Mouse (Mus musculus) embryonic facial prominence, embryonic 12.5 days (tissue): Measurements from ENCODE around the gene Htra1. TPM values are rescaled to one million over a fixed set of nuclear protein-coding genes. Genes with fewer than 3 reads are reported as not detected.

ENCODE experiments used
- ATAC-seq: fragments of 200-750 bp; cut with Nextera tagmentation; 2 replicates; pipeline ENCODE4 v1.8.0; 2017; ENCODE audit not compliant: insufficient number of reproducible peaks, insufficient read depth, low FRiP score, low TSS enrichment
- H3K27ac ChIP-seq: fragments of 300-500 bp; sonication (generic); 2 replicates; pipeline ENCODE4 v1.5.1; 2016; ENCODE audit warnings: mild to moderate bottlenecking
- H3K27me3 ChIP-seq: fragments of 300-500 bp; sonication (generic); 2 replicates; pipeline ENCODE4 v1.6.1; 2016; ENCODE audit warnings: mild to moderate bottlenecking, moderate library complexity
- H3K36me3 ChIP-seq: fragments of 300-500 bp; sonication (generic); 2 replicates; pipeline ENCODE4 v1.6.1; 2016; ENCODE audit warnings: mild to moderate bottlenecking
- H3K4me1 ChIP-seq: fragments of 300-500 bp; sonication (generic); 2 replicates; pipeline ENCODE4 v1.6.1; 2016
- H3K4me2 ChIP-seq: fragments of 300-500 bp; sonication (generic); replicated peaks from 2 replicates; pipeline ENCODE4 v1.6.1; 2016; ENCODE audit warnings: mild to moderate bottlenecking, moderate library complexity
- H3K4me3 ChIP-seq: fragments of 300-500 bp; sonication (generic); 2 replicates; pipeline ENCODE4 v1.5.1; 2016; ENCODE audit warnings: mild to moderate bottlenecking
- H3K9ac ChIP-seq: fragments of 300-500 bp; sonication (generic); 2 replicates; pipeline ENCODE4 v1.6.1; 2016; ENCODE audit warnings: mild to moderate bottlenecking, moderate library complexity
- H3K9me3 ChIP-seq: fragments of 300-500 bp; sonication (generic); 2 replicates; pipeline ENCODE4 v1.6.1; 2016; ENCODE audit warnings: mild to moderate bottlenecking, moderate library complexity
- WGBS: fragments of 180-500 bp; shearing (Covaris S2); methylation state at CpG from one replicate; pipeline ENCODE4 v1.1.7; 2016; 5-methylcytosine and 5-hydroxymethylcytosine counted together
- polyA plus RNA-seq: library from polyadenylated mRNA; unstranded; fragments of >200 nt; fragmentation: Nextera tagmentation; extraction: Ambion mirVana; gene quantifications from 2 replicates; pipeline ENCODE4 v1.2.1, GENCODE M21; 2016

The Htra1 gene
- polyA plus RNA-seq, 1 experiment from 2014 or later: 16.2 TPM

GRCm38 (mm10) chr7:130988146-130988545, 52.2 kb downstream of the Htra1 start:
- no peaks in the 10 kb centered on the region for H3K9me3 ChIP-seq
- WGBS: 62% methylated on average over 5 of the region's 5 CpGs
- H3K4me2 ChIP-seq: no peak overlapping the region
- H3K27me3 ChIP-seq: no peaks in the 10 kb centered on the region
- H3K9ac ChIP-seq: no peak overlapping the region
- H3K36me3 ChIP-seq: no peaks in the 10 kb centered on the region
- H3K4me3 ChIP-seq: no peak overlapping the region
- peaks cover 6% of the 10 kb centered on the region for H3K4me1 ChIP-seq
- no peak overlapping the region; the same call in 1 of the 2 replicates for H3K27ac ChIP-seq
- ATAC-seq: no peak

GRCm38 (mm10) chr7:130989371-130989770, 53.5 kb downstream of the Htra1 start:
- H3K4me1 ChIP-seq: peaks cover 6% of the 10 kb centered on the region
- WGBS: 70% methylated on average over 3 of the region's 3 CpGs

GRCm38 (mm10) chr7:130991174-130991789, 55.4 kb downstream of the Htra1 start:
- Histone ChIP-seq H3K36me3 (no peaks in the 10 kb centered on the region), H3K4me3 (no peak overlapping the region), H3K4me1 (peaks cover 6% of the 10 kb centered on the region), H3K27ac (no peak overlapping the region), H3K4me2 (no peak overlapping the region), H3K9me3 (0 out of 2 replicates have a peak, but pooled peaks cover 2% of the 10 kb centered on the region), H3K27me3 (no peaks in the 10 kb centered on the region), H3K9ac (no peak overlapping the region)
- WGBS: 82% methylated on average over 13 of the region's 13 CpGs
- no peak for ATAC-seq

More at GRCm38 (mm10) chr7:130989371-130989770, 53.5 kb downstream of the Htra1 start:
- ATAC-seq: no peak
- no peaks in the 10 kb centered on the region for H3K9me3 ChIP-seq
- no peak overlapping the region for H3K4me2 ChIP-seq
- no peak overlapping the region for H3K9ac ChIP-seq
- no peaks in the 10 kb centered on the region for H3K36me3 ChIP-seq
- H3K27ac ChIP-seq: no peak overlapping the region
- H3K4me3 ChIP-seq: no peak overlapping the region
- no peaks in the 10 kb centered on the region for H3K27me3 ChIP-seq

- Histone ChIP-seq H3K4me3 (no peak overlapping the region), H3K27me3 (no peaks in the 10 kb centered on the region), H3K9ac (no peak overlapping the region), H3K4me1 (no peaks in the 10 kb centered on the region), H3K27ac (no peak overlapping the region), H3K36me3 (no peaks in the 10 kb centered on the region), H3K9me3 (0 out of 2 replicates have a peak, but pooled peaks cover 2% of the 10 kb centered on the region), H3K4me2 (no peak overlapping the region)
- WGBS: 53% methylated on average over 8 of the region's 8 CpGs
- ATAC-seq: no peak
Observed at GRCm38 (mm10) chr7:130993907-130994306, 58.0 kb downstream of the Htra1 start.

GRCm38 (mm10) chr7:131001976-131002726, 66.2 kb downstream of the Htra1 start:
- H3K4me3 ChIP-seq: no peak overlapping the region
- H3K9me3 ChIP-seq: 0 out of 2 replicates have a peak, but pooled peaks cover 6% of the 10 kb centered on the region
- H3K9ac ChIP-seq: no peak overlapping the region
- H3K36me3 ChIP-seq: no peaks in the 10 kb centered on the region
- ATAC-seq: no peak
- H3K4me1 ChIP-seq: no peaks in the 10 kb centered on the region
- no peak overlapping the region for H3K4me2 ChIP-seq
- WGBS: 87% methylated on average over 12 of the region's 12 CpGs
- no peak overlapping the region for H3K27ac ChIP-seq
- no peaks in the 10 kb centered on the region for H3K27me3 ChIP-seq

GRCm38 (mm10) chr7:131004071-131004470, 68.2 kb downstream of the Htra1 start:
- no peak overlapping the region for H3K4me3 ChIP-seq
- H3K27me3 ChIP-seq: no peaks in the 10 kb centered on the region
- no peak for ATAC-seq
- H3K9me3 ChIP-seq: 0 out of 2 replicates have a peak, but pooled peaks cover 6% of the 10 kb centered on the region
- H3K27ac ChIP-seq: no peak overlapping the region
- 90% methylated on average over 5 of the region's 5 CpGs for WGBS
- no peaks in the 10 kb centered on the region for H3K4me1 ChIP-seq
- no peaks in the 10 kb centered on the region for H3K36me3 ChIP-seq
- H3K9ac ChIP-seq: no peak overlapping the region
- no peak overlapping the region for H3K4me2 ChIP-seq

GRCm38 (mm10) chr7:131007221-131007620, 71.3 kb downstream of the Htra1 start:
- H3K9me3 ChIP-seq: 0 out of 2 replicates have a peak, but pooled peaks cover 6% of the 10 kb centered on the region
- H3K36me3 ChIP-seq: no peaks in the 10 kb centered on the region
- H3K27me3 ChIP-seq: no peaks in the 10 kb centered on the region
- ATAC-seq: no peak
- H3K9ac ChIP-seq: no peak overlapping the region
- H3K27ac ChIP-seq: no peak overlapping the region
- no peak overlapping the region for H3K4me3 ChIP-seq
- H3K4me1 ChIP-seq: no peaks in the 10 kb centered on the region
- 100% methylated on average over 2 of the region's 2 CpGs for WGBS
- no peak overlapping the region for H3K4me2 ChIP-seq

GRCm38 (mm10) chr7:131009178-131009577, 73.3 kb downstream of the Htra1 start:
- no peaks in the 10 kb centered on the region for H3K27me3 ChIP-seq

GRCm38 (mm10) chr7:131011901-131012300, 76.0 kb downstream of the Htra1 start:
- no peak for ATAC-seq
- 88% methylated on average over 1 of the region's 1 CpGs for WGBS
- Histone ChIP-seq H3K27ac (no peak overlapping the region), H3K9me3 (no peaks in the 10 kb centered on the region), H3K27me3 (no peaks in the 10 kb centered on the region), H3K9ac (no peak overlapping the region), H3K4me3 (no peak overlapping the region), H3K36me3 (no peaks in the 10 kb centered on the region), H3K4me2 (no peak overlapping the region), H3K4me1 (no peaks in the 10 kb centered on the region)

More at GRCm38 (mm10) chr7:131009178-131009577, 73.3 kb downstream of the Htra1 start:
- no peaks in the 10 kb centered on the region for H3K36me3 ChIP-seq
- H3K27ac ChIP-seq: no peak overlapping the region
- H3K4me3 ChIP-seq: no peak overlapping the region
- no peak for ATAC-seq
- 0 out of 2 replicates have a peak, but pooled peaks cover 6% of the 10 kb centered on the region for H3K9me3 ChIP-seq
- no peak overlapping the region for H3K9ac ChIP-seq
- 81% methylated on average over 5 of the region's 5 CpGs for WGBS
- no peaks in the 10 kb centered on the region for H3K4me1 ChIP-seq
- H3K4me2 ChIP-seq: no peak overlapping the region

- H3K27me3 ChIP-seq: no peaks in the 10 kb centered on the region
- H3K9me3 ChIP-seq: no peaks in the 10 kb centered on the region
- no peaks in the 10 kb centered on the region for H3K36me3 ChIP-seq
- 84% methylated on average over 2 of the region's 2 CpGs for whole genome bisulfite sequencing
- H3K4me3 ChIP-seq: no peak overlapping the region
- no peak overlapping the region for H3K9ac ChIP-seq
- H3K4me1 ChIP-seq: no peaks in the 10 kb centered on the region
- no peak overlapping the region for H3K4me2 ChIP-seq
- H3K27ac ChIP-seq: no peak overlapping the region
- no peak for ATAC-seq
Observed at GRCm38 (mm10) chr7:131019181-131019580, 83.3 kb downstream of the Htra1 start.

- Histone ChIP-seq H3K4me3 (no peak overlapping the region), H3K9ac (no peak overlapping the region), H3K4me1 (no peaks in the 10 kb centered on the region), H3K9me3 (no peaks in the 10 kb centered on the region), H3K4me2 (no peak overlapping the region), H3K27me3 (no peaks in the 10 kb centered on the region), H3K27ac (no peak overlapping the region), H3K36me3 (no peaks in the 10 kb centered on the region)
- ATAC-seq: no peak
- WGBS: 59% methylated on average over 1 of the region's 1 CpGs
Observed at GRCm38 (mm10) chr7:131024807-131025206, 88.9 kb downstream of the Htra1 start.

GRCm38 (mm10) chr7:131027557-131027956, 91.6 kb downstream of the Htra1 start:
- WGBS: 61% methylated on average over 1 of the region's 1 CpGs
- no peak for ATAC-seq
- H3K27ac ChIP-seq: no peak overlapping the region
- H3K36me3 ChIP-seq: no peaks in the 10 kb centered on the region
- H3K4me3 ChIP-seq: no peak overlapping the region
- no peaks in the 10 kb centered on the region for H3K9me3 ChIP-seq
- no peaks in the 10 kb centered on the region for H3K4me1 ChIP-seq
- H3K4me2 ChIP-seq: no peak overlapping the region
- no peaks in the 10 kb centered on the region for H3K27me3 ChIP-seq
- H3K9ac ChIP-seq: no peak overlapping the region
